In genomic region chr15:20796999-20797398, GRCm38 (mm10) we compare ENCODE assay signal across 16 mouse cellular contexts.
DNase-seq lines count a peak whose midpoint lies in the region; ATAC-seq and TF ChIP-seq lines count a peak whose summit lies in the region.
"Had no signal": no experiment of that assay in that cellular context is flagged by ENCODE, and none has a peak within 500 bp of the region (broad histone marks: within the 10 kb centered on the region; RNA-seq: fewer than 3 reads in every experiment).

No protein-coding gene starts in this region.

- H3K27me3 ChIP-seq in kidney, embryonic 14.5 days (ENCODE audit: control insufficient read depth, insufficient read depth, low read length), result no peaks in the 10 kb centered on the region
- H3K27me3 ChIP-seq in embryonic facial prominence, embryonic 10.5 days (replicated peaks; ENCODE audit: low read depth, poor library complexity, severe bottlenecking), result no peaks in the 10 kb centered on the region
- no peaks in the 10 kb centered on the region for H3K27me3 ChIP-seq in hindbrain, postnatal 0 days (ENCODE audit: insufficient read depth, low read length)
- H3K27me3 ChIP-seq: embryonic facial prominence, embryonic 13.5 days; Patski had no signal

- 27% methylated on average over 4 of the region's 4 CpGs for WGBS in kidney, embryonic 14.5 days
- 57% methylated on average over 4 of the region's 4 CpGs for WGBS in embryonic facial prominence, embryonic 10.5 days
- 22% methylated on average over 4 of the region's 4 CpGs for WGBS in hindbrain, postnatal 0 days

- no peaks in the 10 kb centered on the region for H3K4me1 ChIP-seq in kidney, embryonic 14.5 days (ENCODE audit: control insufficient read depth, insufficient read depth, low read length)
- H3K4me1 ChIP-seq in embryonic facial prominence, embryonic 10.5 days, result no peaks in the 10 kb centered on the region
- no peaks in the 10 kb centered on the region for H3K4me1 ChIP-seq in hindbrain, postnatal 0 days (ENCODE audit: insufficient read depth, low read length)
- H3K4me1 ChIP-seq: embryonic facial prominence, embryonic 13.5 days; heart, embryonic 10.5 days had no signal

- no peak for DNase-seq in kidney, postnatal 10 days
- DNase-seq in R1 (ENCODE audit: low read depth, low spot score), result peak; percentile 1
- DNase-seq in embryonic facial prominence, embryonic 10.5 days (ENCODE audit: low spot score), result peak; percentile 10
- peak; percentile 33 for DNase-seq in hindbrain, postnatal 0 days (ENCODE audit: low spot score)
- DNase-seq in frontal cortex, postnatal 10 days (ENCODE audit: low spot score in 2 of 2), result no peak
- DNase-seq in layer of hippocampus, adult 18-20 months (ENCODE audit: low spot score in 2 of 2), result no peak
- DNase-seq in c-Kit-positive CD71-positive TER-119-positive erythroid progenitor cells, embryonic 14.5 days (ENCODE audit: low spot score), result no peak
- DNase-seq: adrenal gland, postnatal 14 days; cerebellum, adult 11-12 months; lung, adult 18-20 months; spleen, adult 18-20 months had no signal

- TF ChIP-seq CTCF in hindbrain, postnatal 0 days (IDR thresholded peaks at IDR 0.05; ENCODE audit: low read depth), result no peak

- no peaks in the 10 kb centered on the region for H3K9me3 ChIP-seq in kidney, embryonic 14.5 days (ENCODE audit: control insufficient read depth, low read length)
- H3K9me3 ChIP-seq in embryonic facial prominence, embryonic 10.5 days, result no peaks in the 10 kb centered on the region
- no peaks in the 10 kb centered on the region for H3K9me3 ChIP-seq in hindbrain, postnatal 0 days (ENCODE audit: low read length)
- H3K9me3 ChIP-seq: embryonic facial prominence, embryonic 13.5 days; heart, embryonic 10.5 days had no signal

- H3K4me3 ChIP-seq in kidney, embryonic 14.5 days (ENCODE audit: low read length), result no peak overlapping the region
- H3K4me3 ChIP-seq in embryonic facial prominence, embryonic 10.5 days, result no peak overlapping the region
- no peak overlapping the region for H3K4me3 ChIP-seq in hindbrain, postnatal 0 days (ENCODE audit: low read length)
- H3K4me3 ChIP-seq: embryonic facial prominence, embryonic 13.5 days; heart, embryonic 10.5 days; layer of hippocampus, adult 2 months had no signal

- no peak overlapping the region for H3K4me2 ChIP-seq in kidney, embryonic 14.5 days (replicated peaks; ENCODE audit: low read depth, low read length)
- H3K4me2 ChIP-seq in hindbrain, postnatal 0 days (ENCODE audit: low read depth, low read length), result no peak overlapping the region
- H3K4me2 ChIP-seq: embryonic facial prominence, embryonic 13.5 days had no signal

- ATAC-seq in kidney, embryonic 14.5 days (ENCODE audit: low FRiP score, low TSS enrichment), result peak; percentile 57; the same call in 1 of the 2 replicates
- ATAC-seq in hindbrain, postnatal 0 days, result peak; percentile 51; the same call in 1 of the 2 replicates
- ATAC-seq: Patski had no signal

- H3K36me3 ChIP-seq in kidney, embryonic 14.5 days (ENCODE audit: control insufficient read depth, insufficient read depth, low read length), result no peaks in the 10 kb centered on the region
- H3K36me3 ChIP-seq in embryonic facial prominence, embryonic 10.5 days (replicated peaks), result no peaks in the 10 kb centered on the region
- H3K36me3 ChIP-seq in hindbrain, postnatal 0 days (ENCODE audit: insufficient read depth, low read length), result no peaks in the 10 kb centered on the region
- H3K36me3 ChIP-seq: embryonic facial prominence, embryonic 13.5 days; heart, embryonic 10.5 days had no signal

- no peak overlapping the region for H3K27ac ChIP-seq in kidney, embryonic 14.5 days (ENCODE audit: low read depth, low read length)
- H3K27ac ChIP-seq in embryonic facial prominence, embryonic 10.5 days (replicated peaks), result no peak overlapping the region
- H3K27ac ChIP-seq in hindbrain, postnatal 0 days, result no peak overlapping the region
- H3K27ac ChIP-seq: embryonic facial prominence, embryonic 13.5 days; heart, embryonic 10.5 days; layer of hippocampus, adult 2 months had no signal

- H3K9ac ChIP-seq in kidney, embryonic 14.5 days (ENCODE audit: low read depth, low read length), result no peak overlapping the region
- H3K9ac ChIP-seq in hindbrain, postnatal 0 days (replicated peaks; ENCODE audit: low read length), result no peak overlapping the region
- H3K9ac ChIP-seq: embryonic facial prominence, embryonic 13.5 days had no signal

Comparison
In these comparisons a context has a peak if more than half of its experiments do, and no peak if none do; other contexts are left out.
1. DNase-seq: peak in R1 (single experiment), embryonic facial prominence, embryonic 10.5 days (single experiment) and hindbrain, postnatal 0 days (single experiment); none in kidney, postnatal 10 days (single experiment), frontal cortex, postnatal 10 days (0 of 2), layer of hippocampus, adult 18-20 months (0 of 2) and c-Kit-positive CD71-positive TER-119-positive erythroid progenitor cells, embryonic 14.5 days (single experiment).